Mouse (Mus musculus): Measurements from ENCODE around the gene Bicc1. TPM values are rescaled to one million over a fixed set of nuclear protein-coding genes. Genes with fewer than 3 reads are reported as not detected.

Bicc1 gene
- 3.0 and 3.5 TPM in 2 replicates for polyA plus RNA-seq (2015; fragmentation: Nextera tagmentation; extraction: Ambion mirVana)

- no peak within 1 kb of the TSS for H3K27ac ChIP-seq (ENCODE audit: low read length)
- peaks cover 27% of the 10 kb centered on the region for H3K27me3 ChIP-seq (ENCODE audit: control insufficient read depth, insufficient read depth, low read depth, low read length)
- H3K4me2 ChIP-seq (ENCODE audit: low read depth, low read length): peak within 1 kb of the TSS; percentile 54
- H3K4me3 ChIP-seq (ENCODE audit: low read depth, low read length): peak within 1 kb of the TSS; percentile 60
- H3K9me3 ChIP-seq (replicated peaks; ENCODE audit: control insufficient read depth, low read length): no peaks in the 10 kb centered on the region
- no peaks in the 10 kb centered on the region for H3K36me3 ChIP-seq (ENCODE audit: control insufficient read depth, insufficient read depth)
- ATAC-seq (ENCODE audit: low read depth): peak; percentile 78
- peak within 1 kb of the TSS; percentile 39 for H3K9ac ChIP-seq (ENCODE audit: low read depth, low read length)
- no peaks in the 10 kb centered on the region; the same call in 1 of the 2 replicates for H3K4me1 ChIP-seq (ENCODE audit: control insufficient read depth, low read depth, low read length)
- 2% methylated on average over 51 of the region's 69 CpGs for WGBS (ENCODE audit: insufficient replicate concordance)
Measured at GRCm38 (mm10) chr10:71159676-71160235, at the start of gene Bicc1. Gene Bicc1, minus strand, starts transcription at chr10:71159700.

DNA sequence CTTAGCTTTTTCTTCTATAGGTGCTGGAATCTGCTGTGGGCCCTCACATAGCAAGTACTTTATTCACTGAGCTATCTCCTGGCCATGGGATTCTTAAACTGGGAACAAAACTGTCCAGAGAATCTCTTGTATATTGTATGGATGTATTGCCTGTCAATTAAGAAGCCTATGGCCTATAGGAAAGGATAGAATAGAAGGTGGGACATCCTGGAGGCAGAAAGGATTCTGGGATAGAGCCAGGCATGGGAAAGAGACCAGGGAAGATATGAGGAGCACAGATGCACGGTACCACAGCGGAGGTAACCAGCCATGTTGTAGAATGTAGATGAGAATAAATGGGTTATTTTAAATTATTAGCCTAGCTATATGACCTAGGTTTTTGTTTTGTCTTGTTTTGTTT, 42.0 kb upstream of the Bicc1 start:
- Histone ChIP-seq H3K27me3 (ENCODE audit: control insufficient read depth, insufficient read depth, low read depth, low read length) (no peaks in the 10 kb centered on the region), H3K4me3 (ENCODE audit: low read depth, low read length) (no peak overlapping the region), H3K36me3 (ENCODE audit: control insufficient read depth, insufficient read depth) (no peaks in the 10 kb centered on the region), H3K9ac (ENCODE audit: low read depth, low read length) (no peak overlapping the region), H3K9me3 (replicated peaks; ENCODE audit: control insufficient read depth, low read length) (no peaks in the 10 kb centered on the region), H3K27ac (ENCODE audit: low read length) (no peak overlapping the region), H3K4me1 (ENCODE audit: control insufficient read depth, low read depth, low read length) (no peaks in the 10 kb centered on the region; the same call in 1 of the 2 replicates), H3K4me2 (ENCODE audit: low read depth, low read length) (no peak overlapping the region)
- no peak for ATAC-seq (ENCODE audit: low read depth)
- WGBS (ENCODE audit: insufficient replicate concordance): 66% methylated on average over 2 of the region's 2 CpGs

DNA sequence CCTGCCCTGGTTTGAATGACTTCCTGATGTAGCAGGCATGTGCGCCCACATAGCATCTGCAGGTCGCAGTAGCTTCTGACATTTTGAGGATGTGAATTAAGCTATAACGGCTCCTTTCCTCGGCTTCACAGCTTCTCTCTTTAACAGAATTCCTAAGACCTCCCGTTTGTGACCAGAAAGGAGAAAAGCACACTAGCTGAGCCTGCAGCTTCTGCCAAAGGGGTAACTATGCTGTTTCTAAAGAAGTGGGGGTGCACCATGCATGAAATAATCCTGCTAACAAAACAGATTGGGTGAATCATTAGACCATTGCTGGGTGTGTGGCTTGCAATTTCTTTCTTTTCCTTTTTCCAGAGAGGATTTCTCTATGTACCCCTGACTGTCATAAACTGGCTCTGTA, 41.5 kb upstream of the Bicc1 start:
- Histone ChIP-seq H3K4me3 (ENCODE audit: low read depth, low read length) (no peak overlapping the region), H3K4me2 (ENCODE audit: low read depth, low read length) (no peak overlapping the region), H3K36me3 (ENCODE audit: control insufficient read depth, insufficient read depth) (no peaks in the 10 kb centered on the region), H3K9ac (ENCODE audit: low read depth, low read length) (no peak overlapping the region), H3K27ac (ENCODE audit: low read length) (no peak overlapping the region), H3K9me3 (replicated peaks; ENCODE audit: control insufficient read depth, low read length) (no peaks in the 10 kb centered on the region), H3K4me1 (ENCODE audit: control insufficient read depth, low read depth, low read length) (no peaks in the 10 kb centered on the region; the same call in 1 of the 2 replicates), H3K27me3 (ENCODE audit: control insufficient read depth, insufficient read depth, low read depth, low read length) (no peaks in the 10 kb centered on the region)
- whole genome bisulfite sequencing (ENCODE audit: insufficient replicate concordance): 44% methylated on average over 5 of the region's 5 CpGs
- ATAC-seq (ENCODE audit: low read depth): no peak

DNA sequence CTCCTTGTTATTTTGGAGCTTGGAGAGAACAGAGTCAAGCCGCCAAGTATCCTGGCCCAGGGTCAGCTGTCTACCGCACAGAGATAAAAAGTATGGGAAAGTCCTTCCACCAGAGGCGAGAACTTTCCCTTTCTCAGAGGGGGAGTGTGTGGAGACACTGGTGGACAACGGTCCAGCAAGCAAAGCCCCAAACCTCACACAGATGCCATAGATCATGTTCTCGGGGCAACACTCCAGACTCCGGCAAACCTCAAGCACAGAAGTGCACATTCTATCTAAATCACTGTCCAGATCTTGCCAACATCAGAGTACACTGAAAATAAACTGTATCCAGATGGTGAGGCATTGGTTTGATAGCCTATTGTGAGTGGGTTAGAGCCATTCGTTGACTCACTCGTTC, 39.2 kb upstream of the Bicc1 start:
- Histone ChIP-seq H3K27me3 (ENCODE audit: control insufficient read depth, insufficient read depth, low read depth, low read length) (no peaks in the 10 kb centered on the region), H3K36me3 (ENCODE audit: control insufficient read depth, insufficient read depth) (no peaks in the 10 kb centered on the region), H3K4me1 (ENCODE audit: control insufficient read depth, low read depth, low read length) (no peaks in the 10 kb centered on the region; the same call in 1 of the 2 replicates), H3K9me3 (replicated peaks; ENCODE audit: control insufficient read depth, low read length) (no peaks in the 10 kb centered on the region), H3K4me3 (ENCODE audit: low read depth, low read length) (no peak overlapping the region), H3K4me2 (ENCODE audit: low read depth, low read length) (no peak overlapping the region), H3K27ac (ENCODE audit: low read length) (no peak overlapping the region), H3K9ac (ENCODE audit: low read depth, low read length) (no peak overlapping the region)
- 69% methylated on average over 8 of the region's 8 CpGs for WGBS (ENCODE audit: insufficient replicate concordance)
- no peak for ATAC-seq (ENCODE audit: low read depth)

DNA sequence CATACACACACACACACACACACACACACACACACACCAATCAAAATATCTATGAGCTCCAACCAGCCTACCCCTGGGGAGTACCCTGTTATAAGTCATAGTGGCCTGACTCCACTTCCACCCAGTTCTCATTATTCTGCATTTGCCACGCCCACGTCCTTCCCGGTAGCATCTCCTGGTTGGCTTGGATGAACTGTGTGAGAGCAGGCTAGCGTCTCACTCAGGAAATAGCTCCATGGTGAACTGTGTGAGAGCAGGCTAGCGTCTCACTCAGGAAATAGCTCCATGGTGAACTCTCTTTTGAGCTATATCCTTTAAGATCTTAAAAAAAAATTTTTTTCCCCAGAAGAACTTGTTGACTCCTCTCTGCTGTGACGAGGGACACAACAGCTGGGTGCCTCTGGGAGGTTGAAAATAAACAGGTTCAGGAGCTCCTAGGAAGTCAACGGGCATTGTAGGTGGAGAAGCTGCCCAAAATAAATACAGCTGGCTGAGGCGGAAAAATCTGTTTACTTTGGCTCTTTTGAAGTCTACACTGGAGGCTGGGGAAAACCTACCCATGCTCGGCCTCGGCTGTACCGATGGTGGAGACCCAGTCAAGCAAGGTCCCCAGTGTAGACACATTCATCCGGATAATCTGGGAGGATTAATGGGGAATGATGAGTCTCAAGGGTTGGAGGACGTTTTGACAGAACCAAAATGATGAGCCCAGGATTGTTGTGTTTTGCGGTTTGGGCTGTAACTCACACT, 37.7 kb upstream of the Bicc1 start:
- no peak overlapping the region for H3K27ac ChIP-seq (ENCODE audit: low read length)
- 0 out of 2 replicates have a peak, but pooled peaks have one; percentile 13 for ATAC-seq (ENCODE audit: low read depth)
- H3K36me3 ChIP-seq (ENCODE audit: control insufficient read depth, insufficient read depth): no peaks in the 10 kb centered on the region
- no peaks in the 10 kb centered on the region for H3K9me3 ChIP-seq (replicated peaks; ENCODE audit: control insufficient read depth, low read length)
- WGBS (ENCODE audit: insufficient replicate concordance): 35% methylated on average over 14 of the region's 14 CpGs
- H3K4me3 ChIP-seq (ENCODE audit: low read depth, low read length): no peak overlapping the region
- H3K9ac ChIP-seq (ENCODE audit: low read depth, low read length): no peak overlapping the region
- H3K4me1 ChIP-seq (ENCODE audit: control insufficient read depth, low read depth, low read length): no peaks in the 10 kb centered on the region; the same call in 1 of the 2 replicates
- 0 out of 2 replicates have a peak overlapping the region, but pooled peaks have one; percentile 6 for H3K4me2 ChIP-seq (ENCODE audit: low read depth, low read length)
- no peaks in the 10 kb centered on the region for H3K27me3 ChIP-seq (ENCODE audit: control insufficient read depth, insufficient read depth, low read depth, low read length)

DNA sequence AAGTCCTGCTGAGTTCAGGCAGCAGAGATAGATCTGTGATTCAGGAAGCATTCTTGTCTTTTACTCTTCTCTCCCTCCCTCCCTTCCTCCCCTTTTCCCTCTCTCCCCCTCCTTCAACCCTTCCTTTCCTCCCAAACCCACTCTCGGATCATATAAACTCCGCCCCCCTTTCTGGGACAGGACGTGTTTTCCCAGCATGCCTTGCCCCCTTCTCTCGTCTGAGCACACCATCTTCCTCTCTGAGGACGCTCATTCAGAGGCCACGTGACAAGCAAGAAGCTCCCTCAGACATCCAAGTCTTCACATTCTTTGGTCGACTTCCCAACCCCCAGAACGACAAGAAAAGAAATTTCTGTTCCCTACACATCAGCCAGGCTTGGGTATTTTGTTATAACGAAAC, 36.0 kb upstream of the Bicc1 start:
- ATAC-seq (ENCODE audit: low read depth): no peak
- H3K9ac ChIP-seq (ENCODE audit: low read depth, low read length): no peak overlapping the region

GRCm38 (mm10) chr10:71194713-71195112, 35.2 kb upstream of the Bicc1 start:
- no peak for ATAC-seq (ENCODE audit: low read depth)
- 63% methylated on average over 7 of the region's 7 CpGs for whole genome bisulfite sequencing (ENCODE audit: insufficient replicate concordance)
- H3K9me3 ChIP-seq (replicated peaks; ENCODE audit: control insufficient read depth, low read length): no peaks in the 10 kb centered on the region

More for the DNA sequence above, 36.0 kb upstream of the Bicc1 start:
- H3K9me3 ChIP-seq (replicated peaks; ENCODE audit: control insufficient read depth, low read length): no peaks in the 10 kb centered on the region
- H3K27ac ChIP-seq (ENCODE audit: low read length): no peak overlapping the region
- no peak overlapping the region for H3K4me2 ChIP-seq (ENCODE audit: low read depth, low read length)
- no peaks in the 10 kb centered on the region; the same call in 1 of the 2 replicates for H3K4me1 ChIP-seq (ENCODE audit: control insufficient read depth, low read depth, low read length)
- WGBS (ENCODE audit: insufficient replicate concordance): 42% methylated on average over 9 of the region's 9 CpGs
- no peaks in the 10 kb centered on the region for H3K36me3 ChIP-seq (ENCODE audit: control insufficient read depth, insufficient read depth)
- H3K27me3 ChIP-seq (ENCODE audit: control insufficient read depth, insufficient read depth, low read depth, low read length): no peaks in the 10 kb centered on the region
- no peak overlapping the region for H3K4me3 ChIP-seq (ENCODE audit: low read depth, low read length)

GRCm38 (mm10) chr10:71193319-71193718, 33.8 kb upstream of the Bicc1 start:
- no peak overlapping the region for H3K27ac ChIP-seq (ENCODE audit: low read length)
- H3K9ac ChIP-seq (ENCODE audit: low read depth, low read length): no peak overlapping the region
- H3K9me3 ChIP-seq (replicated peaks; ENCODE audit: control insufficient read depth, low read length): no peaks in the 10 kb centered on the region
- no peak overlapping the region for H3K4me3 ChIP-seq (ENCODE audit: low read depth, low read length)
- 50% methylated on average over 7 of the region's 7 CpGs for WGBS (ENCODE audit: insufficient replicate concordance)
- no peak overlapping the region for H3K4me2 ChIP-seq (ENCODE audit: low read depth, low read length)
- ATAC-seq (ENCODE audit: low read depth): no peak
- no peaks in the 10 kb centered on the region for H3K27me3 ChIP-seq (ENCODE audit: control insufficient read depth, insufficient read depth, low read depth, low read length)
- no peaks in the 10 kb centered on the region for H3K36me3 ChIP-seq (ENCODE audit: control insufficient read depth, insufficient read depth)
- H3K4me1 ChIP-seq (ENCODE audit: control insufficient read depth, low read depth, low read length): no peaks in the 10 kb centered on the region; the same call in 1 of the 2 replicates

More at GRCm38 (mm10) chr10:71194713-71195112, 35.2 kb upstream of the Bicc1 start:
- Histone ChIP-seq H3K4me3 (ENCODE audit: low read depth, low read length) (no peak overlapping the region), H3K36me3 (ENCODE audit: control insufficient read depth, insufficient read depth) (no peaks in the 10 kb centered on the region), H3K9ac (ENCODE audit: low read depth, low read length) (no peak overlapping the region), H3K4me2 (ENCODE audit: low read depth, low read length) (no peak overlapping the region), H3K4me1 (ENCODE audit: control insufficient read depth, low read depth, low read length) (no peaks in the 10 kb centered on the region; the same call in 1 of the 2 replicates), H3K27me3 (ENCODE audit: control insufficient read depth, insufficient read depth, low read depth, low read length) (no peaks in the 10 kb centered on the region), H3K27ac (ENCODE audit: low read length) (no peak overlapping the region)

DNA sequence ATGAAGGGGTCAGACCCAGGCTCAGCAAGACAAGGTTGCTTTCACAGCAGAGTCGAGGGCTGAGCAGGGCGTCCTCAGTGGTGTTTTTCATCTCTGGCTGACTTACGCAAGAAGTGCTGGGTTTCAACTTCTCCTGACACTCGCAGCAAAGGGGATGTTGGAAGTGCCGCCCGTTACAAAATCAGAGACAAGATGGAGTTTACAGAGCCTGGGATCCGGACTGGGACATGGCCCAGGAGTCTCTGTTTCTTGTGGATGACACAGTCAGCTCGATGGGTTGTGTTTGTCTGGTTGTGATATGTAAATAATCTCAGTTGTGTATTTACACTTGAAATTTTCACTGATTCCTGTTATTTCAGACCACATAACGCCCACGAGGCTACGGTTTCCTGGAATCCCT, 33.4 kb upstream of the Bicc1 start:
- 47% methylated on average over 11 of the region's 11 CpGs for WGBS (ENCODE audit: insufficient replicate concordance)
- ATAC-seq (ENCODE audit: low read depth): peak; percentile 30; the same call in 1 of the 2 replicates

More for the DNA sequence above, 33.4 kb upstream of the Bicc1 start:
- Histone ChIP-seq H3K27me3 (ENCODE audit: control insufficient read depth, insufficient read depth, low read depth, low read length) (no peaks in the 10 kb centered on the region), H3K9ac (ENCODE audit: low read depth, low read length) (no peak overlapping the region), H3K4me1 (ENCODE audit: control insufficient read depth, low read depth, low read length) (no peaks in the 10 kb centered on the region; the same call in 1 of the 2 replicates), H3K9me3 (replicated peaks; ENCODE audit: control insufficient read depth, low read length) (no peaks in the 10 kb centered on the region), H3K36me3 (ENCODE audit: control insufficient read depth, insufficient read depth) (no peaks in the 10 kb centered on the region), H3K4me3 (ENCODE audit: low read depth, low read length) (no peak overlapping the region), H3K27ac (ENCODE audit: low read length) (no peak overlapping the region; the same call in 1 of the 2 replicates), H3K4me2 (ENCODE audit: low read depth, low read length) (no peak overlapping the region)
